Mouse (Mus musculus) forebrain, embryonic 13.5 days (tissue): Measurements from ENCODE around the gene Cdk12. TPM values are rescaled to one million over a fixed set of nuclear protein-coding genes. Genes with fewer than 3 reads are reported as not detected.
A peak's percentile ranks its signal among the peaks of the same experiment; 100 is the strongest.

Experiments
- ATAC-seq: fragments of 200-750 bp; cut with Nextera tagmentation; 2 replicates; pipeline ENCODE4 v1.8.0; 2017
- H3K27ac ChIP-seq: fragments of 300-500 bp; sonication (generic); 2 replicates; pipeline ENCODE4 v1.5.1; 2015; ENCODE audit warnings: inconsistent platforms, mild to moderate bottlenecking, moderate library complexity
- H3K27me3 ChIP-seq: fragments of 300-500 bp; sonication (generic); 2 replicates; pipeline ENCODE4 v1.6.1; 2015; ENCODE audit warnings: mild to moderate bottlenecking, inconsistent platforms
- H3K36me3 ChIP-seq: fragments of 300-500 bp; sonication (generic); 2 replicates; pipeline ENCODE4 v1.6.1; 2015; ENCODE audit warnings: mild to moderate bottlenecking, inconsistent platforms; ENCODE audit not compliant: poor library complexity, severe bottlenecking
- H3K4me1 ChIP-seq: fragments of 300-500 bp; sonication (generic); 2 replicates; pipeline ENCODE4 v1.6.1; 2015; ENCODE audit warnings: inconsistent platforms
- H3K4me2 ChIP-seq: fragments of 300-500 bp; sonication (generic); 2 replicates; pipeline ENCODE4 v1.6.1; 2015; ENCODE audit warnings: inconsistent platforms, mild to moderate bottlenecking, moderate library complexity
- H3K4me3 ChIP-seq: fragments of 300-500 bp; sonication (generic); 2 replicates; pipeline ENCODE4 v1.5.1; 2015; ENCODE audit warnings: mild to moderate bottlenecking, inconsistent platforms
- H3K9ac ChIP-seq: fragments of 300-500 bp; sonication (generic); 2 replicates; pipeline ENCODE4 v1.6.1; 2015; ENCODE audit warnings: mild to moderate bottlenecking, inconsistent platforms
- H3K9me3 ChIP-seq: fragments of 300-500 bp; sonication (generic); replicated peaks from 2 replicates; pipeline ENCODE4 v1.6.1; 2016; ENCODE audit warnings: inconsistent platforms
- WGBS: fragments of 180-500 bp; shearing (Covaris S2); methylation state at CpG from one replicate; pipeline ENCODE4 v1.1.7; 2015; 5-methylcytosine and 5-hydroxymethylcytosine counted together
- polyA plus RNA-seq: library from polyadenylated mRNA; unstranded; fragments of >200 nt; fragmentation: Nextera tagmentation; extraction: Ambion mirVana; gene quantifications from 2 replicates; pipeline ENCODE4 v1.2.1, GENCODE M21; 2015

Cdk12 gene
- polyA plus RNA-seq, 1 experiment from 2014 or later: 19.0 TPM

DNA sequence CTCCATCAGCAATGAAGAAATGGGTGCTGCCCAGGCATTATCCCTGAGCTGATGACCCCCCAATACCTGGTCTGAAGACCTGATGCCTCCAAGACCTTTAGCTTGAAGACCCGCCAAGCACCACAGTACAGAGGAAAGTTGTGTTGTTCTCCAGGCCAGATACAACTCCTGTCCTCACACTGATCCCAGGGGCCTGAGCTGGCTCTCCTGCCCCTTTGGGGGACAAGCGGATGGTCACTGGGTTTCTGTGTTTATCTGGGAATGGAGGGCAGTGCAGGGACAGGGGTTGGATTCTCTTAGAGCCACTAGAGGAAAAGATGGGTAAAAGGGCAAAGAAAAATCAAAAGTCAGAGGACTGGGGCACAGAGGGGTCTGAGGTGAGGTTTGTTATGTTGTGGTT lies 117.1 kb downstream of the Cdk12 start:
- Histone ChIP-seq H3K27me3 (peaks cover 100% of the 10 kb centered on the region), H3K4me2 (peak overlapping the region; percentile 55), H3K4me3 (no peak overlapping the region; the same call in 1 of the 2 replicates), H3K9ac (0 out of 2 replicates have a peak overlapping the region, but pooled peaks have one; percentile 34), H3K4me1 (peaks cover 72% of the 10 kb centered on the region), H3K36me3 (no peaks in the 10 kb centered on the region), H3K9me3 (no peaks in the 10 kb centered on the region), H3K27ac (peak overlapping the region; percentile 94)
- ATAC-seq: no peak
- WGBS: 7% methylated on average over 2 of the region's 2 CpGs

DNA sequence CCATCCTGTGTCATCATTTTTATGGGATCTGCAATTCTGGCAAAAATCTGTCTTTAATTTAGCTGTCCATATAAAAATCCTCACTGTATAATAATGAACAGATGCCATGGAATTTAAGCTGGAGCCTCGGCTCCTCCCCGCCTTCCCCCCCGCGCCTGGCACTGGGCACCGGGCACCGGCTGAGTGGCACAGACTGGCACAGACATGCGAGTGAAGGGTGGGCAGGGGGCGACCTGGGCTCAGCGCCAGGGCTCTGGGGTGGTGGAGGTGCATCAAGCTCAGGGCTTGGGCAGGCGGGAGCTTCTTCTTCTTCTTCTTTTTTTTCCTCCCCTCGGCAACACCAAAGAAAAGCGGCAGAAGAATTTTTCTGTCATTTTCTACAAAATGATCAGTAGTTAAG lies 117.5 kb downstream of the Cdk12 start:
- Histone ChIP-seq H3K27me3 (peaks cover 100% of the 10 kb centered on the region), H3K4me2 (peak overlapping the region; percentile 55), H3K4me3 (peak overlapping the region; percentile 27), H3K9me3 (no peaks in the 10 kb centered on the region), H3K4me1 (peaks cover 72% of the 10 kb centered on the region), H3K36me3 (no peaks in the 10 kb centered on the region), H3K27ac (peak overlapping the region; percentile 94), H3K9ac (peak overlapping the region; percentile 61)
- 6% methylated on average over 12 of the region's 12 CpGs for WGBS
- peak; percentile 64 for ATAC-seq

DNA sequence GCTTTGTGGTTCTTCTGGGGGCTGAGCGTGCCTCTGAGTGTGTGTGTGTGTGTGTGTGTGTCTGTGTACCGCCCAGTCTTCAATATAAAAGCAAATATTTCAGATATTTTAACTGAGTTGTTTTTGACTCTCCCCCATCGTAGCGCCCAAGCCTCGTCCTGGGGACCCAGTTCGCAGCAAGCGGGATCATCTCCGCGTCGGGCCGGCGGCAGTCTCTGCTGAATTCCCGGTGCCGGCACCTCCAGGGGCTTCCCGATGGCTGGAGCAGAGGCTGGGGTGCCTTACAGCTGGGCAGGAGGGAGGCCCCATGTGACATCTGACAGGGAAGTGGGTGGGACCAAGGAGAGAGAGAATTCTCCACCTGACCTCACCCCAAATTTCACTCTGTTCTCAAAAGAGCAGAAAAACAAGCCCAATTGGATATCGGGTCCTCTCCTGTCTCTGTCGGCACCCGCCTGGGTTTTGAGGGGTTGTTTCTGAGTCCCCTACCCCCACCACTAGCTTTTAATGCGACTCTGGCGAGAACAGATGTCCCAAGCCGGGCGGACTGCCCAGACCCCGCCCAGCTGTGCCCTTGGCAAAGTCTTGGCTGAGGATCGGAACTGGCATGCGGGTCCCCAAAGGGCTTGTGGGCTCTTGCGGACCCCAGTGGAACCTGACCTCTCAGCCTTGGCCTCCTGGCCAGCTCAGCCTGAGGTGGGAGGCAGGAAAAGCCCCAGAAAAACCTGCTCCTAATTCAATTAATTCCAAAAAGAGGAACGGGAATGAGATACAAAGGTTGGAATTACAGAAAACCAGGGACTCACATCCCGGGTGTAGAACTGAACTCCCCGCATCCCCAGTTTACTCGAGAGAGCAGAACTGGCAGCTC lies 118.2 kb downstream of the Cdk12 start:
- Histone ChIP-seq H3K4me1 (peaks cover 71% of the 10 kb centered on the region), H3K27ac (peak overlapping the region; percentile 94), H3K4me2 (peak overlapping the region; percentile 55), H3K9ac (peak overlapping the region; percentile 61), H3K36me3 (no peaks in the 10 kb centered on the region), H3K9me3 (no peaks in the 10 kb centered on the region), H3K4me3 (peak overlapping the region; percentile 27), H3K27me3 (peaks cover 100% of the 10 kb centered on the region)
- ATAC-seq: peak; percentile 36; the same call in 1 of the 2 replicates
- 1% methylated on average over 30 of the region's 30 CpGs for WGBS

DNA sequence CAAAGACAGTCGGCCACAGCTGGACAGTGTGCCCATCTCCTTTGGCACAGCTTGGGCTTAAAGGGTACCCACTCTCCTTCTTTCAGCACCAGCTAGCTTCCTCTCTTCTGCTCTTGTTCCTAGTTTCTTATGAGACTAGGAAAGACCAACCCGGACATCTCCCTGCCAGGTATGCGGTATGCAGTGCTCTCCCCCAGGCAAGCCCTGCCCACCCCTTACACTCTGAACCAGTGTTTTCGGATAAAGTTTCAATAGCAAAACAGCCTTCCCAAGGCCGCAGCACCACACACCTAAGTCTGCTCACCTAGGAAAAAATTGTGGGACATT lies 118.8 kb downstream of the Cdk12 start:
- peak overlapping the region; percentile 61; the same call in 1 of the 2 replicates for H3K9ac ChIP-seq

DNA sequence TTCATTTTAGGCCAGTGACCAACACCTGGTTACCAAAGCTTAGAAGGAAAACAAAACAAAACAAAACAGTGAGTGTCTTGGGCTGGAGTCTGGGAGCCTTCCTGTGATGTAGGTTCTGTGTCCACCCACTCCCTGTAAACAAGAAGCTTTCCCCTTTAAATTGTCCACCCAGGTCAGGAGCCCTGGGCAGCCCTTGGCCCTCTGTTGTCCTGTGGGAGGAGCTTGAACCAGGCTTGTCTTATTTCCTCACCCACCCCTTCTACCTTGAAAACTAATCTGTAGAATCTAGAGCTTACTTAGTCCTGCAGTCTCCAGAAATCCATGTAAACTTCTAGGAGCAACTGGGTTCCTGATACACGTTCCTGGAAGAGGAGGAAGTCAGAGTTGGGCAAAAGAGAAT lies 119.3 kb downstream of the Cdk12 start:
- H3K27me3 ChIP-seq: peaks cover 99% of the 10 kb centered on the region

More for the DNA sequence above, 118.8 kb downstream of the Cdk12 start:
- Histone ChIP-seq H3K36me3 (no peaks in the 10 kb centered on the region), H3K4me2 (peak overlapping the region; percentile 55), H3K4me3 (0 out of 2 replicates have a peak overlapping the region, but pooled peaks have one; percentile 27), H3K27me3 (peaks cover 99% of the 10 kb centered on the region), H3K4me1 (peaks cover 65% of the 10 kb centered on the region), H3K27ac (peak overlapping the region; percentile 94), H3K9me3 (no peaks in the 10 kb centered on the region)
- WGBS: 1% methylated on average over 5 of the region's 5 CpGs
- ATAC-seq: no peak

DNA sequence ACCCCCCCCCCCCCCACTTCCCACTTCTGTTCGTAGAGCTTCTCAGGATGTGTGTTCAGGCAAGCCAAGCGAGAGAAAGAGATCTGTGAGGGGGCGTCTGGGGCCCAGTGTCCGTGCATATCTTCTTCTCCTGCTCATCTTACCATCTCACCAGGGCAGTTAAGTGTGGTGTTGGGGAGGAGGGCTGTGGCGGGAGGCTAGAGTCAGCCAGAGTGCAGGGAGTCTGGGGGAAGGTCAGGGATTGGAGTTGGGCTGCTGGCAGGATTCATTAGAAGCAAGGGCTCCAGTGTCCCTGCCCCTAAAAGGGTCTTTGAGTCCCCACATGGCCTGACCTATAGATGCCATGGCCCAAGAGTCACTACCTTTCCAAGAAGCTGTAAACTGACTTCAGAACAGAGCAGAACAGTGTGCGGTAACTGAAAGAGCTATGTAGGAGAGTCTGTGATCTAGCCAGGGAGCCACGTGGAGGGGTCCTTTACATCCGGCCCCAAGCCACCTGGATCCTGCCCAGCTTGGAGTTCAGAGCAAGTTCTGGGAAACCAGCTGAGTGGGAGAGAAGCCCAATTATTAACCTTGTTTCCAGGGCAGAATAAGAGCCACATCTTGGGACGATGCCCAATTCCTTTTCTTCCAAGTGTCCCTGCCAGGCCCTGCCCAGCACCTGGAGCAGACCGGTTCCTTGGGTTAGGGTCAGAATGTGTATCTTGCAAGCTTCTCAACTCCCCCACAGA lies 120.4 kb downstream of the Cdk12 start:
- 1% methylated on average over 10 of the region's 10 CpGs for WGBS
- ATAC-seq: no peak
- H3K9ac ChIP-seq: 0 out of 2 replicates have a peak overlapping the region, but pooled peaks have one; percentile 14
- H3K4me1 ChIP-seq: peaks cover 68% of the 10 kb centered on the region
- no peaks in the 10 kb centered on the region for H3K9me3 ChIP-seq
- H3K27me3 ChIP-seq: peaks cover 99% of the 10 kb centered on the region
- no peaks in the 10 kb centered on the region for H3K36me3 ChIP-seq
- peak overlapping the region; percentile 6; the same call in 1 of the 2 replicates for H3K4me3 ChIP-seq
- peak overlapping the region; percentile 55 for H3K4me2 ChIP-seq
- peak overlapping the region; percentile 95 for H3K27ac ChIP-seq

More for the DNA sequence above, 119.3 kb downstream of the Cdk12 start:
- H3K36me3 ChIP-seq: no peaks in the 10 kb centered on the region
- no peak overlapping the region for H3K27ac ChIP-seq
- ATAC-seq: no peak
- H3K4me3 ChIP-seq: no peak overlapping the region
- no peaks in the 10 kb centered on the region for H3K9me3 ChIP-seq
- H3K9ac ChIP-seq: no peak overlapping the region
- peaks cover 66% of the 10 kb centered on the region for H3K4me1 ChIP-seq
- 9% methylated on average over 1 of the region's 1 CpGs for WGBS
- H3K4me2 ChIP-seq: no peak overlapping the region

DNA sequence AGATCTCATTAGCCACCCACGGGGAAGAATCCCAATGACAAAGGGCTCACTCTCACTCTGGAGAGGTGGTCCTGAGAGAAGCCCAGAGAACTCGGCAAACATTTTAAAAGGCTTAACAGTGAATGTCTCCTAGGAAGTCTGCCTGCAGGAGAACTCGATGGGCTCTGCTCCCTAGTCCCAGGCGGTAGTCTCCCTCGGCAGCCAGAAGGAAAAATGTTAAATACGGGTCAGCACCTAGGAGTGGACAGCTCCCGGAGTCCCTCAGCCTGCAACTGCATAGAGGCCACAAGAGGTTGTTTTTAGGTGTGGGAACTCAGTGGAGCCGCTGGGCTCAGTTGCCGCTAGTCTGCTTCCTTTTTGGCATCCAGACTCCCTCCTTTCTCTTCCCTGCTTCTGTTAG lies 121.1 kb downstream of the Cdk12 start:
- ATAC-seq: no peak
- H3K4me3 ChIP-seq: peak overlapping the region; percentile 6; the same call in 1 of the 2 replicates
- H3K9me3 ChIP-seq: no peaks in the 10 kb centered on the region
- H3K36me3 ChIP-seq: no peaks in the 10 kb centered on the region
- 1% methylated on average over 9 of the region's 9 CpGs for WGBS
- peaks cover 68% of the 10 kb centered on the region for H3K4me1 ChIP-seq
- H3K27ac ChIP-seq: peak overlapping the region; percentile 95
- H3K27me3 ChIP-seq: peaks cover 99% of the 10 kb centered on the region
- peak overlapping the region; percentile 55 for H3K4me2 ChIP-seq
- H3K9ac ChIP-seq: peak overlapping the region; percentile 14

DNA sequence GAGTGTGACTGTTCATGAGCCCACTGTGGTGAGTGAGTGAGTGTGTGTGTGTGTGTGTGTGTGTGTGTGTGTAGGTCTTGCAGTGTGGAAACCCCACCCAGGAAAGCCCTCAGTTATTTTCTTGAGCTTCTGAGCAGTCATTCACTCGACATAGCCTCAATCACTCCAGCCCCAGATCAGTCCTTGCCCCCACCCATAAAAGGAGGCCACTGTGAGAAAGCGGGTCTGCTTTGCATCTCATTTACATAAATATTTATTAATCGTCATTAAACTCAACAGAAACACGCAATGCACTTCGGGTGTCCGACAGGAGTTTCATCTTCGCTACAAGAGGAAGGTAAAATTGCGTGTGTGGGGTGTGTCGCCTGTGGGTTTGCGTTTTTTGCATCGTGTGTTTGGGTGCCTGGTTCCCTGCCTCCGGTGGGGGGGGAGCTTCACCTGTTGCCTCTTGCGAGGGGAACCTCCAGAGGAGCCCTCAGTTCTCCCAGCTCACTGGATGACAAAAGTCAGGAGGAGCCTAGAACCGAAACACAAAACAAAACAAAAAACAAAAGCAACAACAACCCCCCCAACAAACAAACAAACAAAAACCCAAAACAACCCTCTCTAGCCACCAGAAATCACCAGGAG lies 122.4 kb downstream of the Cdk12 start:
- Histone ChIP-seq H3K9me3 (no peaks in the 10 kb centered on the region), H3K9ac (peak overlapping the region; percentile 84), H3K4me3 (peak overlapping the region; percentile 57), H3K36me3 (no peaks in the 10 kb centered on the region), H3K4me1 (peaks cover 56% of the 10 kb centered on the region), H3K27me3 (peaks cover 99% of the 10 kb centered on the region), H3K4me2 (peak overlapping the region; percentile 55), H3K27ac (peak overlapping the region; percentile 95)
- ATAC-seq: no peak
- 4% methylated on average over 14 of the region's 14 CpGs for WGBS

DNA sequence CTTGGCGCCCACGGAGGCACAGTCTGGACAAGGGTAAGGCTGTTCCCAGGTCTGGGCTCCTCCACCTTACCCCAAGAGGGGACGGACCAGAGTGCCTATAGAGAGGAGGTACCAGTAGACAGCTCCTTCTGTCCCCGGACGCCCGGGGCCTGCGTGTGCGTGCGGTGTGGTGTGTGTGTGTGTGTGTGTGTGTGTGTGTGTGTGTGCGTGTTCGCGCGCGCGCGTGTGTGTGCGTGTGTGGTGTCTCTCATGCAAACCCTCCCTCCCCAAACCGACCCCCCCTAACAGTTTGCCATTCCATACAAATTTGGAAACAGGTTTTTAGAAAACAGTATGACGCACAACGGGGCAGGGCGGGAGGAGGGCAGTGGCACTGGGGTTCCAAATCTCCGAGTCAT lies 123.0 kb downstream of the Cdk12 start:
- Histone ChIP-seq H3K27me3 (peaks cover 99% of the 10 kb centered on the region), H3K9me3 (no peaks in the 10 kb centered on the region), H3K36me3 (no peaks in the 10 kb centered on the region), H3K4me1 (peaks cover 53% of the 10 kb centered on the region), H3K27ac (peak overlapping the region; percentile 95), H3K4me3 (peak overlapping the region; percentile 57), H3K4me2 (peak overlapping the region; percentile 55), H3K9ac (peak overlapping the region; percentile 84)
- 2% methylated on average over 21 of the region's 22 CpGs for WGBS
- ATAC-seq: no peak

DNA sequence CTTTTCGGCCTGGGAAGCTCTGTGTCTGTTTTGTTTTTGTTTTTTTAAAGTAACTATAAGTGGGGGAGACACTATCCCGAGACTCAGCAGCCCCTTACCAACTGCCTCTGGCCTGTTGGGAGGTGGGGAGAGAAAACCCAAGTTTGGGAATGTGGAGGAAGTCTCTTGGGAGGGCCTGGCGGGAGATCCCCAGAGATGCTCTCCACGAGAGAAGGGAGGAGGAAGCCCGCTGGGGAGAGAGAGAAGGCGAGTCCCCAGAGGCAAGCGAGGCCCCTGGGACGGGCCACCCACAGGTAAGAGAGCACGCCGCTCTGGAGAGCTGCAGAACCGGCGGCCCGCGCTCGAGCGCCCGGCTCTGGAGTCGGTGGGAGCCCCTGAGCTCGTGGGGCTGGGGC lies 123.9 kb downstream of the Cdk12 start:
- Histone ChIP-seq H3K4me1 (peaks cover 50% of the 10 kb centered on the region), H3K36me3 (no peaks in the 10 kb centered on the region), H3K4me3 (peak overlapping the region; percentile 57), H3K9me3 (no peaks in the 10 kb centered on the region), H3K27me3 (peaks cover 99% of the 10 kb centered on the region), H3K9ac (peak overlapping the region; percentile 84), H3K27ac (peak overlapping the region; percentile 95), H3K4me2 (peak overlapping the region; percentile 55)
- ATAC-seq: no peak
- under 1% methylated on average over 19 of the region's 19 CpGs for WGBS

DNA sequence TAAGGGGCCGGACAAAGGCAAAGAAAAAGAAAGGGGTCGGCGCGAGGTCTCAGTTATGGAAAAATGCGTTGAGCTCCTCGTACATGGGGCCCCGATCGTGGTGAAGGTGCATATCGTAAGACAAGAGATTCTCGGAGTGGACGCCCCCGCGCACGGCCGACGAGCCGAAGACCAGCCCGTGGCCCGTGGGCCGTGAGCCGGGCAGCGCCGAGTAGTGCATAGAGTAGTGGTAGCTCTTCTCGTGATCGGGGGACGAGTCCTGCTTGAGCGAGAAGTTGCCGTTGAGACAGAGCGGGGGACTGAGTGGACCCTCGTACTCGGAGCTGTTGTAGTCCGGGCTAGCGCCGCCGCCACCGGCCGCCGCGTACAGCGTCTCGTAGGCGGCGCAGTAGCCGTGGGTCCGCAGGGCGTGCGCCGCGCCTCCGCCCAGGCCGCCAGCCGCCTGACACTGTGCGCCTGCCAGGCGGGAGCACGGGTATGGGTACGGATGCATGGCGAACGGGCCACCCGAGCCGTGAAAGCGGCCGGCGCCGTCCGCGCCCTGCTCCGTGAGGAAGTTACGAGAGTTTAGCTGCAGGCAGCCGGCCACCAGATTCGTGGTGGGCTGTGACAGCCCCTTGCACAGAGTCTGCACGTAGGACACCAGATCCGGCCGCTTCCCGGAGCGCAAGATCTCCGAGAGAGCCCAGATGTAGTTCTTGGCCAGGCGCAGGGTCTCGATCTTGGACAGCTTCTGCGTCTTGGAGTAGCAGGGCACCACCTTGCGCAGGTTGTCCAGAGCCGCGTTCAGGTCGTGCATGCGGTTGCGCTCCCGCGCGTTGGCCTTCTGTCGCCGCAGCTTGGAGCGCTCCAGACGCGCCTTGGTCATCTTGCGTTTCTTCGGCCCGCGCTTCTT lies 124.5 kb downstream of the Cdk12 start:
- no peaks in the 10 kb centered on the region for H3K9me3 ChIP-seq
- H3K27ac ChIP-seq: peak overlapping the region; percentile 95
- peak overlapping the region; percentile 57 for H3K4me3 ChIP-seq
- WGBS: under 1% methylated on average over 96 of the region's 97 CpGs
- H3K4me2 ChIP-seq: peak overlapping the region; percentile 55
- H3K36me3 ChIP-seq: no peaks in the 10 kb centered on the region
- peaks cover 99% of the 10 kb centered on the region for H3K27me3 ChIP-seq
- ATAC-seq: no peak
- H3K9ac ChIP-seq: peak overlapping the region; percentile 84
- peaks cover 46% of the 10 kb centered on the region for H3K4me1 ChIP-seq
